In genomic region chr4:43209673-43210072, GRCm38 (mm10) we compare ENCODE assay signal across 10 mouse cellular contexts. TPM values are rescaled to one million over a fixed set of nuclear protein-coding genes. Genes with fewer than 3 reads are reported as not detected.
A peak's percentile ranks its signal among the peaks of the same experiment; 100 is the strongest.
DNase-seq lines count a peak whose midpoint lies in the region; ATAC-seq and TF ChIP-seq lines count a peak whose summit lies in the region.
"Had no signal": no experiment of that assay in that cellular context is flagged by ENCODE, and none has a peak within 500 bp of the region (broad histone marks: within the 10 kb centered on the region; RNA-seq: fewer than 3 reads in every experiment).

No protein-coding gene starts in this region.

- peak overlapping the region; percentile 49 for H3K4me2 ChIP-seq in kidney, embryonic 16.5 days (replicated peaks; ENCODE audit: low read depth, low read length)
- H3K4me2 ChIP-seq in embryonic facial prominence, embryonic 12.5 days (replicated peaks), result peak overlapping the region; percentile 53
- peak overlapping the region; percentile 56 for H3K4me2 ChIP-seq in forebrain, postnatal 0 days (ENCODE audit: low read depth)
- H3K4me2 ChIP-seq in midbrain, embryonic 15.5 days, result peak overlapping the region; percentile 51

- H3K4me1 ChIP-seq in kidney, embryonic 16.5 days (ENCODE audit: insufficient read depth, low read length), result no peaks in the 10 kb centered on the region
- peaks cover 12% of the 10 kb centered on the region; the same call in 1 of the 2 replicates for H3K4me1 ChIP-seq in embryonic facial prominence, embryonic 12.5 days
- H3K4me1 ChIP-seq in forebrain, postnatal 0 days (ENCODE audit: insufficient read depth), result 0 out of 2 replicates have a peak, but pooled peaks cover 14% of the 10 kb centered on the region
- H3K4me1 ChIP-seq in midbrain, embryonic 15.5 days, result peaks cover 13% of the 10 kb centered on the region

- H3K27ac ChIP-seq in kidney, embryonic 16.5 days (ENCODE audit: low read length), result no peak overlapping the region
- H3K27ac ChIP-seq in embryonic facial prominence, embryonic 12.5 days, result peak overlapping the region; percentile 72; the same call in 1 of the 2 replicates
- H3K27ac ChIP-seq in forebrain, postnatal 0 days (ENCODE audit: low read depth, low read length), result peak overlapping the region; percentile 84; the same call in 1 of the 2 replicates
- H3K27ac ChIP-seq in midbrain, embryonic 15.5 days, result peak overlapping the region; percentile 76
- H3K27ac ChIP-seq: liver, embryonic 14.5 days had no signal

- H3K9ac ChIP-seq in kidney, embryonic 16.5 days (replicated peaks; ENCODE audit: low read length), result peak overlapping the region; percentile 50; the same call in 1 of the 2 replicates
- H3K9ac ChIP-seq in embryonic facial prominence, embryonic 12.5 days, result peak overlapping the region; percentile 55
- peak overlapping the region; percentile 52; the same call in 1 of the 2 replicates for H3K9ac ChIP-seq in forebrain, postnatal 0 days
- peak overlapping the region; percentile 28; the same call in 1 of the 2 replicates for H3K9ac ChIP-seq in midbrain, embryonic 15.5 days
- H3K9ac ChIP-seq: liver, embryonic 14.5 days had no signal

- H3K36me3 ChIP-seq in kidney, embryonic 16.5 days (ENCODE audit: insufficient read depth, low read length), result no peaks in the 10 kb centered on the region
- no peaks in the 10 kb centered on the region for H3K36me3 ChIP-seq in embryonic facial prominence, embryonic 12.5 days
- no peaks in the 10 kb centered on the region for H3K36me3 ChIP-seq in forebrain, postnatal 0 days (ENCODE audit: insufficient read depth)
- no peaks in the 10 kb centered on the region for H3K36me3 ChIP-seq in midbrain, embryonic 15.5 days (replicated peaks)

- WGBS in kidney, embryonic 16.5 days, result 52% methylated on average over 6 of the region's 6 CpGs
- 48% methylated on average over 6 of the region's 6 CpGs for WGBS in embryonic facial prominence, embryonic 12.5 days
- 20% methylated on average over 6 of the region's 6 CpGs for WGBS in forebrain, postnatal 0 days
- 20% methylated on average over 6 of the region's 6 CpGs for WGBS in midbrain, embryonic 15.5 days

- ATAC-seq in kidney, embryonic 16.5 days (ENCODE audit: low FRiP score, low TSS enrichment), result no peak
- ATAC-seq in embryonic facial prominence, embryonic 12.5 days (ENCODE audit: insufficient number of reproducible peaks, insufficient read depth, low FRiP score, low TSS enrichment), result no peak
- ATAC-seq in forebrain, postnatal 0 days, result no peak
- ATAC-seq in midbrain, embryonic 15.5 days (replicated peaks), result peak; percentile 77
- ATAC-seq: Patski had no signal

- H3K27me3 ChIP-seq in kidney, embryonic 16.5 days (ENCODE audit: insufficient read depth, low read length), result no peaks in the 10 kb centered on the region
- no peaks in the 10 kb centered on the region for H3K27me3 ChIP-seq in embryonic facial prominence, embryonic 12.5 days
- H3K27me3 ChIP-seq in forebrain, postnatal 0 days (ENCODE audit: insufficient read depth, low read length), result no peaks in the 10 kb centered on the region
- H3K27me3 ChIP-seq in midbrain, embryonic 15.5 days (replicated peaks), result no peaks in the 10 kb centered on the region
- H3K27me3 ChIP-seq: Patski had no signal

- H3K4me3 ChIP-seq in kidney, embryonic 16.5 days (ENCODE audit: low read length), result peak overlapping the region; percentile 20; the same call in 1 of the 2 replicates
- H3K4me3 ChIP-seq in embryonic facial prominence, embryonic 12.5 days, result peak overlapping the region; percentile 31
- H3K4me3 ChIP-seq in forebrain, postnatal 0 days (ENCODE audit: low read depth, low read length), result peak overlapping the region; percentile 36
- peak overlapping the region; percentile 34 for H3K4me3 ChIP-seq in midbrain, embryonic 15.5 days

- TF ChIP-seq CTCF in forebrain, postnatal 0 days (IDR thresholded peaks at IDR 0.05; ENCODE audit: low read depth), result no peak

- no peak for DNase-seq in kidney, adult 9 months
- peak; percentile 9 for DNase-seq in forebrain, postnatal 0 days
- DNase-seq in adipocyte (ENCODE audit: low spot score), result no peak
- DNase-seq in urinary bladder, postnatal 10 days (ENCODE audit: low spot score), result no peak
- no peak for DNase-seq in cerebellum, postnatal 4 days (ENCODE audit: low spot score in 2 of 2)

- no peaks in the 10 kb centered on the region for H3K9me3 ChIP-seq in kidney, embryonic 16.5 days (ENCODE audit: low read length)
- H3K9me3 ChIP-seq in embryonic facial prominence, embryonic 12.5 days, result no peaks in the 10 kb centered on the region
- H3K9me3 ChIP-seq in forebrain, postnatal 0 days (ENCODE audit: low read length), result no peaks in the 10 kb centered on the region
- no peaks in the 10 kb centered on the region for H3K9me3 ChIP-seq in midbrain, embryonic 15.5 days

RNA-seq across cellular contexts. Expression of gene Atp8b5, which starts 57.3 kb away (rescaled TPM):
- 0.66 and 0.77 TPM in 2 replicates for polyA plus RNA-seq in kidney, embryonic 16.5 days (2015; fragmentation: Nextera tagmentation; extraction: Ambion mirVana)
- 0.32 and 0.56 TPM in 2 replicates for polyA plus RNA-seq in embryonic facial prominence, embryonic 12.5 days (2016; fragmentation: Nextera tagmentation; extraction: Ambion mirVana)
- total RNA-seq in forebrain, postnatal 0 days (2014; rRNA removed), result 0.38 and 1.8 TPM in 2 replicates
- polyA plus RNA-seq in forebrain, postnatal 0 days (2015; fragmentation: Nextera tagmentation; extraction: Ambion mirVana), result 0.23 and 0.52 TPM in 2 replicates
- polyA plus RNA-seq in midbrain, embryonic 15.5 days (2015; fragmentation: Nextera tagmentation; extraction: Ambion mirVana), result 0.46 and 0.89 TPM in 2 replicates
